Mouse (Mus musculus) E14TG2a.4 (cell line): Measurements from ENCODE around the gene Fam198b.

Source experiments
- H3K27me3 ChIP-seq: 2 replicates; pipeline ENCODE4 v1.6.1; 2014; ENCODE audit warnings: low read length, control low read depth; ENCODE audit not compliant: insufficient read depth
- H3K36me3 ChIP-seq: 2 replicates; pipeline ENCODE4 v1.6.1; 2014; ENCODE audit warnings: low read length, control low read depth; ENCODE audit not compliant: insufficient read depth
- H3K4me1 ChIP-seq: replicated peaks from 2 replicates; pipeline ENCODE4 v1.6.1; 2014; ENCODE audit warnings: low read depth, low read length, control low read depth
- H3K4me3 ChIP-seq: replicated peaks from 2 replicates; pipeline ENCODE4 v1.5.1; 2014; ENCODE audit warnings: mild to moderate bottlenecking, low read length
- H3K9me3 ChIP-seq: 2 replicates; pipeline ENCODE4 v1.6.1; 2014; ENCODE audit warnings: low read length, control low read depth
- CTCF ChIP-seq: conservative IDR thresholded peaks from 2 replicates; pipeline ENCODE4 v1.5.1; 2014; ENCODE audit warnings: low read length
- NANOG ChIP-seq: IDR thresholded peaks from 2 replicates; pipeline ENCODE4 v1.6.1; 2014; ENCODE audit warnings: borderline replicate concordance, low read length, mixed read lengths
- POU5F1 ChIP-seq: IDR thresholded peaks from 2 replicates; pipeline ENCODE4 v1.6.1; 2014; ENCODE audit warnings: low read length, borderline replicate concordance

Fam198b gene

GRCm38 (mm10) chr3:79884305-79884704, at the start of gene Fam198b:
Fam198b (plus strand) TSS chr3:79884533.
- TF ChIP-seq CTCF (no peak), NANOG (no peak), POU5F1 (no peak)
- H3K27me3 ChIP-seq: no peaks in the 10 kb centered on the region
- no peaks in the 10 kb centered on the region for H3K36me3 ChIP-seq
- peaks cover 26% of the 10 kb centered on the region for H3K4me1 ChIP-seq
- H3K4me3 ChIP-seq: peak within 1 kb of the TSS; percentile 67
- H3K9me3 ChIP-seq: no peaks in the 10 kb centered on the region

GRCm38 (mm10) chr3:79838751-79839150, 45.6 kb upstream of the Fam198b start:
- no peaks in the 10 kb centered on the region; the same call in 1 of the 2 replicates for H3K27me3 ChIP-seq
- no peaks in the 10 kb centered on the region for H3K36me3 ChIP-seq
- H3K9me3 ChIP-seq: no peaks in the 10 kb centered on the region
- peaks cover 19% of the 10 kb centered on the region for H3K4me1 ChIP-seq
- no peak for TF ChIP-seq POU5F1
- no peak for TF ChIP-seq NANOG
- TF ChIP-seq CTCF: peak; percentile 28
- H3K4me3 ChIP-seq: no peak overlapping the region

GRCm38 (mm10) chr3:79841475-79841874, 42.9 kb upstream of the Fam198b start:
- Histone ChIP-seq H3K9me3 (no peaks in the 10 kb centered on the region), H3K27me3 (peaks cover 5% of the 10 kb centered on the region; the same call in 1 of the 2 replicates), H3K4me1 (peaks cover 19% of the 10 kb centered on the region), H3K36me3 (no peaks in the 10 kb centered on the region), H3K4me3 (no peak overlapping the region)
- TF ChIP-seq NANOG: no peak
- no peak for TF ChIP-seq POU5F1
- no peak for TF ChIP-seq CTCF

GRCm38 (mm10) chr3:79842165-79842564, 42.2 kb upstream of the Fam198b start:
- TF ChIP-seq CTCF (no peak), POU5F1 (no peak), NANOG (no peak)

GRCm38 (mm10) chr3:79842616-79843016, 41.7 kb upstream of the Fam198b start:
- peaks cover 19% of the 10 kb centered on the region for H3K4me1 ChIP-seq
- TF ChIP-seq POU5F1 (no peak), CTCF (no peak)
- H3K27me3 ChIP-seq: peaks cover 9% of the 10 kb centered on the region
- peak overlapping the region; percentile 74 for H3K4me3 ChIP-seq
- no peaks in the 10 kb centered on the region for H3K9me3 ChIP-seq
- no peaks in the 10 kb centered on the region for H3K36me3 ChIP-seq

More at GRCm38 (mm10) chr3:79842165-79842564, 42.2 kb upstream of the Fam198b start:
- H3K9me3 ChIP-seq: no peaks in the 10 kb centered on the region
- H3K4me3 ChIP-seq: peak overlapping the region; percentile 74
- H3K4me1 ChIP-seq: peaks cover 19% of the 10 kb centered on the region
- peaks cover 9% of the 10 kb centered on the region for H3K27me3 ChIP-seq
- no peaks in the 10 kb centered on the region for H3K36me3 ChIP-seq

GRCm38 (mm10) chr3:79843999-79844398, 40.3 kb upstream of the Fam198b start:
- Histone ChIP-seq H3K4me1 (peaks cover 19% of the 10 kb centered on the region), H3K36me3 (no peaks in the 10 kb centered on the region), H3K4me3 (no peak overlapping the region), H3K27me3 (peaks cover 11% of the 10 kb centered on the region), H3K9me3 (no peaks in the 10 kb centered on the region)
- no peak for TF ChIP-seq POU5F1
- no peak for TF ChIP-seq CTCF
- no peak for TF ChIP-seq NANOG

- Histone ChIP-seq H3K4me3 (no peak overlapping the region), H3K27me3 (peaks cover 18% of the 10 kb centered on the region), H3K36me3 (no peaks in the 10 kb centered on the region), H3K4me1 (peaks cover 16% of the 10 kb centered on the region), H3K9me3 (no peaks in the 10 kb centered on the region)
- no peak for TF ChIP-seq NANOG
- no peak for TF ChIP-seq CTCF
- no peak for TF ChIP-seq POU5F1
These were observed 37.7 kb upstream of the Fam198b start for GRCm38 (mm10) chr3:79846633-79847032.

GRCm38 (mm10) chr3:79848841-79849240, 35.5 kb upstream of the Fam198b start:
- TF ChIP-seq NANOG (no peak), POU5F1 (no peak), CTCF (no peak)
- H3K9me3 ChIP-seq: no peaks in the 10 kb centered on the region
- peaks cover 18% of the 10 kb centered on the region for H3K27me3 ChIP-seq
- no peak overlapping the region for H3K4me3 ChIP-seq
- H3K36me3 ChIP-seq: no peaks in the 10 kb centered on the region
- H3K4me1 ChIP-seq: peaks cover 4% of the 10 kb centered on the region; the same call in 1 of the 2 replicates

- Histone ChIP-seq H3K4me3 (no peak overlapping the region), H3K27me3 (peaks cover 18% of the 10 kb centered on the region), H3K4me1 (peaks cover 4% of the 10 kb centered on the region; the same call in 1 of the 2 replicates), H3K36me3 (no peaks in the 10 kb centered on the region), H3K9me3 (no peaks in the 10 kb centered on the region)
- TF ChIP-seq POU5F1: no peak
- TF ChIP-seq CTCF: no peak
- TF ChIP-seq NANOG: no peak
These were observed 34.7 kb upstream of the Fam198b start for GRCm38 (mm10) chr3:79849621-79850020.
